Mouse (Mus musculus): ENCODE measurements around the gene Nt5c3b.
A peak's percentile ranks its signal among the peaks of the same experiment; 100 is the strongest.

Gene Nt5c3b

GRCm38 (mm10) chr11:100441797-100442196 is at the start of gene Nt5c3b, which contains the start of gene Klhl10:
Gene Nt5c3b (minus strand): TSS chr11:100441808.
Gene Klhl10 (plus strand): TSS chr11:100441917.
- DNase-seq (ENCODE audit: low spot score), result no peak

GRCm38 (mm10) chr11:100490951-100491350 is 49.3 kb upstream of the Nt5c3b start:
- DNase-seq (ENCODE audit: low spot score), result no peak

DNA sequence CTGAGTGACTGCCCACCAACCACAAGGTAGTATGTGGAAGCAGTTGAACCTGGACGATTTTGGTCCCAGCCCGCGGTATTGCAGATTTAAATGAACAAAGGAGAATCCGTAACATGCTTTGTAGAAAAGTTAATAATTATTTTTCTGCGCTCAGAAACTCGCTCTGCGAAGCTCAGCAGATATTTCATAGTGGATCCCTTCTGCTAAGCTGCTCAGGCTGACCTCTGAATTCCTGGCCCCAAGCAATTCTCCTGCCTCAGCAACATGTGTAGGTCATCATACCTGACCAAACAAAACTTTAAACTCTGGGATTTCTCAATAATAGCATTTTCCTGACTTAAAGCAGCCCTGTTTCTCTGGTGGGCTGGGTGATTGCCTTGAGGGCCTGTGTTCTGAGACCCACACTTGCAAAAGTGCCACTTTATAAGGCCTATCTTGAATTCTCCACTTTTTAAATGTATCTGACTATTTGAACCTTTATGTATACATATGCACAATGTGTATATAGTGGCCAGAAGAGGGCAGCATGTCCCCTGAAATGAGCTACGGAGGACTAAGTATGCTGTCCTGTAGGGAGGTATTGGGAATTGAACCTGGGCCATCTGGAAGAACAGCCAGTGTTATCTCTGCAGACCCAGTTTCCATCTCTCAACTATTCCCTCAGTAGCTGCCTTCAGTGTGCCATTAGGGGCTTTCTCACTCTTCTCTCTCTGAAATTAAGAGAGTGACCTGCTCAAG is 44.4 kb upstream of the Nt5c3b start:
- DNase-seq (ENCODE audit: low spot score), result no peak

DNA sequence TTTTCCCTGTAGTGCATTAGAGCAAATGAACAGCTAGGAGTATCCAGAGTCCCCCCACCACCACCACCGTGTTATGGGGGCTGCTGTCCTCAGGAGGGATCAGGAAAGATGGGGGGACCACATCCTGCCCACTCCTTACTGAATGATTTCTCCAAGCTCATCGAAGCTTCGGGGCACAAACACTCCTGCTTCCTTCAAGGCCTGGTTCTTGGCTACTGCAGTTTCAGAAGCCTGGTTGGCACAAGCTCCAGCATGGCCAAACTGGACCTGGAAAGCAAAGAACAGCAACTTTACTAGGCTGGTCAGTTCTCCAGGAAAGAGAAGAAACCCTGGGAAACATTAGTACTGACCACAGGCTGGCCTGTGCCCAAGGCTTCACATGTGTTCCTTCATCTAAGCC is 42.9 kb upstream of the Nt5c3b start:
- no peak for DNase-seq (ENCODE audit: low spot score)

- DNase-seq (ENCODE audit: low spot score), result no peak
Measured at GRCm38 (mm10) chr11:100479152-100479551, 37.5 kb upstream of the Nt5c3b start.

GRCm38 (mm10) chr11:100476281-100476680 is 34.7 kb upstream of the Nt5c3b start:
- no peak for DNase-seq (ENCODE audit: low spot score)

- no peak for DNase-seq (ENCODE audit: low spot score)
Measured at GRCm38 (mm10) chr11:100472935-100473295, 31.3 kb upstream of the Nt5c3b start.

DNA sequence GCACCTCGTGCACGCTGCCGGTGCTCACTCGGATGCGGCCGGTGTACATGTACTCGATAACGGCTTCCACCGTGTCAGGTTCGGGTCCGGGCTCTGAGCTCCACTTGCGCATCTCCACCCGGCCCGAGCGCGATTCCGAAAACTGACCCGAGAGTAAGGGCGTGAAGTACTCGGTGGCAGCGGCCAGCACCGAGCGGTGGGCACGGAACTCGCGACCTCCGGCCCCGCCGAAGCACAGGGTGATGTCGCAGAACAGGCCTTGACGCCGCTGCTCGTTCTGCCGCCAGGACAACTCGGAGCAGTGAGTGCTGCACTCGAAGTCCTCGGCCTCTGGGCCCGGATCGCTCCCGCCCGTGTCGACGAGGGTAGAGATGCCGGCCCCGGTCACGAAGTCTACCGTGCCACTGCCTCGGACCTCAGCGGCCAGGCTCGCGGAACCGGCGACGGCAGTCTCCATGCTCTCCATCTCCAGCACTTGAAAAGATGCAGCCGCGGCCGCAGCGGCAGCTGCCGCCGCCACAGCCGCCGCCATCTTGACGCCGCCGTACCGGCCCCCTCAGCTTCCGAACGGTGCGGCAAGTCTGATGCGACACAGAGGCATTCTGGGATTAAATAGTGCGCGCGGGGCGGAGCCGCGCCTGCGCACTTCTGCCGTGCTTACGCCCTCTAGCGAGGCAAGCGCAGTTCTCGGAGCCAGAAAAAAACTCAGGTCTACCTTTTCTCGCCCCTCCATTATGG is 30.8 kb upstream of the Nt5c3b start, which contains the start of gene Klhl11:
Gene Klhl11, minus strand, starts transcription at position 545 of the 738 bp plus-strand sequence.
- DNase-seq (ENCODE audit: low spot score), result peak; percentile 80

DNA sequence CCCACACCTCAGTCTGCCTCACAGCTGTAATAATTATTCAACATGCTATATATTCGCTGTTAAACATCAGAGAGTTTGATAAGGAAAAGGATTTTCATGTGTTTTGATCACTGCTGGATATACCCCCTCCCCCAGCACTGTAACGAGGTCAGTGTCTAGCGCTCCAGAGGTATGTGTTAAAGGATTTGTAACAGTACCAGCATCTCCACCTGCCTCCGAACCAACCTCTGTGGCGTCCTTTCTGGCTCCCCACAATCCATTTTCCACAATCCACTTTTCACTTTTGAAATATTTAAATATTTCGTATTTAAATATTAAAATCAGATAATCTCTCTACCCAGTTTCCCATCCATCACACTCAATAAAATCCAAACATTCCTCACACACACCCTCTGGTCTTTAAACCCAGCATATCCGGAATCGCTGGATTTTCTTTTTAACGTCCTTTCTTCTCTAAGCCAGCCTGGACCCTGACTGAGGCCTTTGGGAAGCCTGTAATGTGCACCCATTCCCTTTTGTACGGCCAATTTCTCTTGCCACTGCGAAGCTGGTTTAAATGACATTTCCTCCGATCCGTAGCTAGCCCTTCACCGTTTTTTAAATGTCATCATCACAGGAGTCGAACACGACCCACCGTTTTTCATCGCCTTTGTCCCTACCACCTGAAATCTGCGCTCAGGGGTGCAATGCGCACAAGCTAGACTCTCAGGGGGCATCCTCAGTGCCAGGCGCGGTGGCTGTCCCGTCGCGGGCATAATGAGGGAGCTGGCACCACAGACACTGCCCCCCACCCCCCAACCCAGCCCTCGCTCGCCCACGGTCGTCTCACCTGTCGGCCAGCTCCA is 30.0 kb upstream of the Nt5c3b start:
- no peak for DNase-seq (ENCODE audit: low spot score)

DNA sequence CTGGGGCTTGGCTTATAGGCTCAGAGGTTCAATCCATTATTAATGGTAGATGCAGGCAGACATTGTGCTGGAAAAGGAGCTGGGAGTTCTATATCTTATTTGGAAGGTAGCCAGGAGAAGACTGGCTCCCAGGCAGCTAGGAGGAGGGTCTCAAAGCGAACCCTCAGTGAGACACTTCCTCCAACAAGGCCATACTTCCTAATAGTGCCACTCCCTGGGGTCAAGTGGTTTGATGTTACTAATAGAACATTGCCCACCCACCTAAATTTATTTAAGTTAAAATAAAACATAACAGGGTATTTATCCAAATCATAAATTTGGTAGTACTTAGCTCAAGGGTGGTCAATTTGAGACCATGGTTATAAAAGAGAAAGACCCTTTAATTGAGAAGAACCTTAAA is 24.2 kb upstream of the Nt5c3b start:
- no peak for DNase-seq (ENCODE audit: low spot score)

- no peak for DNase-seq (ENCODE audit: low spot score)
Measured at GRCm38 (mm10) chr11:100465229-100465792, 23.7 kb upstream of the Nt5c3b start.

GRCm38 (mm10) chr11:100462699-100463098 is 21.1 kb upstream of the Nt5c3b start:
- no peak for DNase-seq (ENCODE audit: low spot score)

- no peak for DNase-seq (ENCODE audit: low spot score)
Measured at GRCm38 (mm10) chr11:100457711-100458110, 16.1 kb upstream of the Nt5c3b start.

GRCm38 (mm10) chr11:100457247-100457646 is 15.6 kb upstream of the Nt5c3b start:
- no peak for DNase-seq (ENCODE audit: low spot score)

DNA sequence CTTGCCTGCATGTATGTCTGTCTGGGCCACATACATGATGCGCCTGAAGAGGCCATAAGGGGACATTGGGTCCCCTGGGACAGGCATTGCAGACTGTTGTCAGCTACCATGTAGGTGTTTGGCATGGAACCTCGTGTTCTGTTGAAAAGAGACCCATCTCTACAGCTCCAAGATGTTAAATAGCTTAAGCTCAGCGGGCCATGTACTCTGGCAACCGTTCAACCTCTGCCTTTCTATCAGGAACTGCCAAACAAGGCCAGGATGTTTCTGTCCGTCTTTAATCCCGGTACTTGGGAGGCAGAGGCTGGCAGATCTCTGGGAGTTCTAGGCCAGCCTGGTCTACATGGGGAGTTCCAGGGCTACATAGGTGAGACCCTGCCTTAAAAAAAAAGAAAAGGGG is 1.0 kb upstream of the Nt5c3b start:
- DNase-seq (ENCODE audit: low spot score), result no peak

DNA sequence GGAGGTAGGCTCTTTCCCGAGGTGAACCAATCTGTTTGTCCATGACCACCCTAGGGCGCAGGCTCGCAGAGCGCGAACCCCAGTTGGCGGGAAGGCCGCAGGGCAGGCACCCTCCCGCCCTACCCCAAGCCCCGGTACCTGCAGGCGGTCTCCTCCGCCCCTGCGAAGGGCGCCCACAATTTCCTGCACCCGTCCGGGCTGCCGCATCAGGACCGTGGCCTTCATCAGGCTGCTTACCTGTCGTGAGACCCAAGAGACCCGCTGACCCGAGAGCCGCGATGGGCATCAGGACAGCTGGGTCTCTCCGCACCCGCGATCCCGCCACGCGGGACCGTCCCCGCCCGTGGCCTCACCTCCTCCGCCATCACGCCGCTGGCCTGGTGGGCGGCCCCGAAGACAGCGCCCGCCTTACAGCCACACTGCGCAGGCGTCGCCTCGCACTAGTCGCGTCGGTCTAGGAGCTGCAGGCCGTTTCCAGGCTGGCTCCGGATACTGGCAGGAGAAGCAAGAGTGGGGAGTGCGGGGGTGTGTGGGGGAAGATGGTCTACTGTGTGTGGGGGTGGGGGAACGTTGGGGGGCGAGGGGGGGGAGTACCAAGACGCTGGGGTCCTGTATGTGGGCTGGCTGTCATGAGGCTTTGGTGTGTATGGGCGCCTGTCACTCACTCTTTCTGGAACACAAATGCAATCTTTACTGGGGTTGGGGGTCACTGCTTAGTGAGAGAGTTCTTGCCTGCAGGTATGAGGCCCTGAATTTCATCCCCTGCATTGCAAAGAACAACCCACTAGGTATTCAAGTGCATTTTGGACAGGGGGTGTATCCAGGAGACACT is 701 bp downstream of the Nt5c3b start:
- DNase-seq (ENCODE audit: low spot score), result peak; percentile 61

GRCm38 (mm10) chr11:100437901-100438300 is 3.7 kb downstream of the Nt5c3b start:
- DNase-seq (ENCODE audit: low spot score), result no peak

DNA sequence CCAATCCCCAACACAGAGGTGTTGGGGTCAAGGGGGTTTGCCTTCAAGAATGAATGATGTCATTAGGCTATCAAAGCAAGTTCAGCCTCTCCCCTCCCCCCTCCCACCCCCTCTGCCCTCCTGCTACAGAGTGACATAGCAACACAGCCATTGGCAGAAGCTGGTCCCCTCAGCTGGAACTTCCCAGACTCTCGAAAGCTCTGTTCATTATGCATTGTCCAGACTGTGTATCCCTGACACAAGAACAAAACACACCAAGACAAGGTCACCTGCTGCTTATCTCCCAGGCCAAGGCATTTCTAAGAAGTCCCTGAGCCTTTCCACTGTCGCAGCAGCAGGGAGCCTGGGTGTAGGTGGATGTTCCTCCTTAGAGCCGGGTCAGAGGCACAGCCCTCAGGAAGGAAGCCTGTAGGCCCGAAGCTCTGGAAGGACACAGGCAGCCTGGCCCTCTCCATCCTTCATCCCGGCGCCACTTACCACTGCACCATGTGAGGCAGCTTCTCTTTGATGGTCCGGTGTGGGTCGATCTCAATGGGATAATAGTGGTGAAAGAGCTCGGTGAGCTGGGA is 5.8 kb downstream of the Nt5c3b start:
- no peak for DNase-seq (ENCODE audit: low spot score)

DNA sequence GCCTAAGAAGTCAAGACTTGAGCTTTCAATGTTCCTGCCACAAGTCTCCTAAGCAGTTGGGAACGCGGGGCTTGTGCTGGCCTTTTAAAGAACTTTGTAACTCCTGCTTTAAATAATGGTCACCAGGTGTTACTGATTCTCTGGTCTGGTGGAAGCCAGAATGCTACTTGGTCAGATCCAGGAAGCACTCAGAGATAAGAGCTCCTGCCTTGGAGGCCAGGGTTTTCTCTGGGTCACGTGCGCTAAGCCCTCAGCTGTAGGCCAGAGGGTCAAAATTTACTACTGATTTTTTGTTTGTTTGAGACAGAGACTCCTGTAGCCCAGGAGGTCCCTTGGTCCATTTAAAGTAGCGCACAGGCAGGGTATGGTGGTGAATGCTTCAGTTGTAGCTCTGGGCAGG is 9.6 kb downstream of the Nt5c3b start:
- no peak for DNase-seq (ENCODE audit: low spot score)

- no peak for DNase-seq (ENCODE audit: low spot score)
Measured at GRCm38 (mm10) chr11:100430052-100430451, 11.6 kb downstream of the Nt5c3b start.

DNA sequence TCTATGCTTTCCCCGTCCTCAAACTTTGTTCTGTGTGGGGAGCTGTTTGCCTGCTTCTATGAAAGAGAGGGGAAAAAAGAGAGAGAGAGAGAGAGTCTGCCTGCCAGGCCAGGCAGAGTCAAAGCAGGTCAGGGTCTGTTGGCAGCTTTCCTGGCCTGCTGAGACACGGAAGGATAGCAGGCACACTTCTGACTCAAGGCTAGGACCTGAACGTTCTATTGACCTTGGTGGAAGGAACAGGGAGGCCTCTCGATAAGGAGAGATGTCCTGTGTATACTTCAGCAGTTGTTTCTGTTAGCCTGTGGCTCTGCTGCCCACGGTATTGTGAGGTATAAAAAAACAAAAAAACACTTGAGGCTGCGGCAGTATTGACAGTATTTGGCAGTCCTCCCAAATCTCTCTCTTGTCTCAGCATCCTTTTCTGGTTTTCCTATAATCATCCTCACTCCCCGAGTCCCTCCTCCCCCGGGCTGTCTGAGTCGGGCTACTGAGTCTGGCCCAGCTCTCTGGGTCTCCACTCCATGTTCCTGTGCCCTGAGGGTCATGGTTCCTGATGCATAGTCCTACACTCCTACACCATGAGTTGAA is 12.9 kb downstream of the Nt5c3b start:
- no peak for DNase-seq (ENCODE audit: low spot score)
